Mouse (Mus musculus) frontal cortex, postnatal 25 days (tissue): ENCODE data around the gene Abhd14b.

Experiments used
- DNase-seq, 2 experiments: peaks; one replicate each; pipeline ENCODE4 v3.0.0; 2022; ENCODE audit warnings: low spot score in 2 of 2

Gene Abhd14b

GRCm38 (mm10) chr9:106429221-106430014 is 17.8 kb upstream of the Abhd14b start, which contains the start of gene Rpl29:
Rpl29 (plus strand) TSS chr9:106429454.
- peak; percentile 90 to 92 for DNase-seq

- DNase-seq, result no peak
Observed at GRCm38 (mm10) chr9:106430015-106430264, 17.3 kb upstream of the Abhd14b start.

GRCm38 (mm10) chr9:106433389-106433788 is 13.9 kb upstream of the Abhd14b start:
- DNase-seq, result no peak

- no peak for DNase-seq
Observed at GRCm38 (mm10) chr9:106436566-106436965, 10.7 kb upstream of the Abhd14b start.

GRCm38 (mm10) chr9:106442680-106443079 is 4.6 kb upstream of the Abhd14b start:
- DNase-seq, result no peak

- DNase-seq, result no peak
Observed at GRCm38 (mm10) chr9:106444836-106445235, 2.4 kb upstream of the Abhd14b start.

GRCm38 (mm10) chr9:106447951-106448350 is 692 bp downstream of the Abhd14b start:
- DNase-seq, result no peak

- DNase-seq, result peak in 1 of 2 experiments; percentile 44
Observed at GRCm38 (mm10) chr9:106448498-106449031, 1.3 kb downstream of the Abhd14b start.

GRCm38 (mm10) chr9:106449947-106450346 is 2.7 kb downstream of the Abhd14b start:
- no peak for DNase-seq

- DNase-seq, result no peak
Observed at GRCm38 (mm10) chr9:106450661-106451060, 3.4 kb downstream of the Abhd14b start.

- DNase-seq, result no peak
Observed at GRCm38 (mm10) chr9:106451298-106451697, 4.0 kb downstream of the Abhd14b start.

- DNase-seq, result no peak
Observed at GRCm38 (mm10) chr9:106451899-106452298, 4.6 kb downstream of the Abhd14b start.

GRCm38 (mm10) chr9:106452351-106452750 is 5.1 kb downstream of the Abhd14b start:
- no peak for DNase-seq

GRCm38 (mm10) chr9:106452821-106453220 is 5.6 kb downstream of the Abhd14b start:
- no peak for DNase-seq

GRCm38 (mm10) chr9:106453271-106454070 is 6.2 kb downstream of the Abhd14b start, which contains the start of gene Pcbp4:
Pcbp4 (plus strand) TSS chr9:106453291.
- no peak for DNase-seq

GRCm38 (mm10) chr9:106454071-106454761 is 7.0 kb downstream of the Abhd14b start:
- DNase-seq, result no peak

GRCm38 (mm10) chr9:106454888-106455681 is 7.8 kb downstream of the Abhd14b start:
- DNase-seq, result no peak

GRCm38 (mm10) chr9:106456325-106457162 is 9.3 kb downstream of the Abhd14b start:
- no peak for DNase-seq

- no peak for DNase-seq
Observed at GRCm38 (mm10) chr9:106457163-106457559, 9.9 kb downstream of the Abhd14b start.

GRCm38 (mm10) chr9:106457920-106458319 is 10.7 kb downstream of the Abhd14b start:
- DNase-seq, result no peak
